Mouse (Mus musculus): ENCODE measurements around the gene Xk.
"Not testable (repeated sequence)": the region's sequence is repeated elsewhere in the genome, so short reads cannot be mapped to it uniquely, and the experiment has no call there.

Xk gene

GRCm38 (mm10) chrX:9316457-9316856, 43.9 kb downstream of the Xk start:
- not testable (repeated sequence) for DNase-seq (ENCODE audit: low spot score in 2 of 2)

- not testable (repeated sequence) for DNase-seq (ENCODE audit: low spot score in 2 of 2)
These were observed 55.4 kb downstream of the Xk start for GRCm38 (mm10) chrX:9327954-9328353.

GRCm38 (mm10) chrX:9332366-9332962, 59.9 kb downstream of the Xk start:
- not testable (repeated sequence) for DNase-seq (ENCODE audit: low spot score in 2 of 2)

- DNase-seq (ENCODE audit: low spot score in 2 of 2): peak; percentile 19 to 75
These were observed 60.5 kb downstream of the Xk start for GRCm38 (mm10) chrX:9333035-9333434.

DNA sequence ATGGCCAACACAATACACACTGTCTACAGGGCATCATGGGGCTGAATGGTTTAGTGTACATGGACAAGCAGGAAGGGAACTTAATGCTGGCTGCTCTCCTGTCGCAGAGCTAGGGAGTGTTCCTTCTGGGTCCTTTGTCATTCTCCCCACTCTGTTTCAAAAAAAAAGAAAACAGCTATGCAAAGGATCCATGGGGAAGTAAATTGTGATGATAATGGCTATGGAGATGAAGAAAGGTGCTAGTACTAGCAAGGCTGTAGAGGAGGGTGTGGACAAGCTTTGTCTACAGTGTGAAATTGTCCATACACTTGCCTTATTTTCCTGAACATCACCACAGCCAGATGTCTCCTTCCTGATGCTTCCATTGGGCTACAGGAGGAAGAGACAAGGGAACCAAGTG, 62.4 kb downstream of the Xk start:
- not testable (repeated sequence) for DNase-seq (ENCODE audit: low spot score in 2 of 2)

GRCm38 (mm10) chrX:9350327-9350726, 77.8 kb downstream of the Xk start, which contains the start of gene H2al1k:
Gene H2al1k (plus strand): TSS chrX:9350627.
- not testable (repeated sequence) for DNase-seq (ENCODE audit: low spot score in 2 of 2)
